Mouse (Mus musculus): ENCODE results near the gene Zfp775. TPM values are rescaled to one million over a fixed set of nuclear protein-coding genes. Genes with fewer than 3 reads are reported as not detected.
A peak's percentile ranks its signal among the peaks of the same experiment; 100 is the strongest.

The Zfp775 gene
- total RNA-seq (2014; rRNA removed), result 8.6 and 9.5 TPM in 2 replicates
- polyA plus RNA-seq (2015; fragmentation: Nextera tagmentation; extraction: Ambion mirVana), result 8.6 and 9.5 TPM in 2 replicates

DNA sequence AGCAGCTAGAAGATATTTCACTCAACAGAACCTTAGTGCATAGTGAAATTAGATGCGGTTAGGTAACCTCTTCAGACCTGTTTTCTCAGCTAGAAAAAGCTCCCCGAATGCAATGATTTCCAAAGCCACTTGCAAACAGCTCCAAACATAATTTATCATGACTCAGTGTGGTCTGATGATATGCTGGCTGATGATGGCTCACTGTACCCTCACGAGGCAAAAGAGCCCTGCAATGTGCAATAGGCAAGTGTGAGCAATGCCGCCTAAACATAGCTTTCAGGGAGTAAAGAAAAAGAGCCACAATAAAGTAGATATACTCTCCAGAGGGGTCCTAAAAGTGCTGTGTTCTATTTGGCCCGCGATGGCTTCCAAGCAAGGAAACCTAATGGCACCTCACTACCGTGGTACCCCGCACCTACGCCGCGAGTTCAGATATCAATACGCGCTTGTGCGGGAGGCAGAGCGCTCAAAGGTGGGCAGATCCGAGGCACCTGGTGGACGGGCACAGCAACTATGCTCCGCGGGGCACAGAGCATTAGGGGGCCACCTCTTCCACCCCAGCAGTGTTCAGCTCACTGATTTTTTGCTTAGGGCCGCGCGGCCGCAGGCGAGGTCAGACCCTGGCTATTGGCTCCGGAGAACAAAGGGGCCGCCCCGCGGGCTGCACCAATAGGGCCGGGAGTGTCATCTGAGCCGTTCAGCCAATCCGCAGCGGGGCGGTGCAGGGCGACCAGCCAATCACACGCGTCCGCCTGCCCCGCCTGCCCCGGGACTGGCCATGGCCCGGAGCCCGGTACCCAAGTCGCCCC lies at the start of gene Zfp775:
TSS of gene Zfp775 (plus strand) at position 793 of the 809 bp plus-strand sequence.
- H3K36me3 ChIP-seq (ENCODE audit: insufficient read depth, low read length), result peaks cover 32% of the 10 kb centered on the region
- H3K4me1 ChIP-seq (ENCODE audit: insufficient read depth, low read length), result 0 out of 2 replicates have a peak, but pooled peaks cover 4% of the 10 kb centered on the region
- peak within 1 kb of the TSS; percentile 77 for H3K9ac ChIP-seq (replicated peaks; ENCODE audit: low read length, poor library complexity, severe bottlenecking)
- H3K9me3 ChIP-seq (ENCODE audit: low read length), result peaks cover 9% of the 10 kb centered on the region; the same call in 1 of the 2 replicates
- peak within 1 kb of the TSS; percentile 60 for H3K4me3 ChIP-seq (ENCODE audit: low read depth, low read length)
- H3K27me3 ChIP-seq (ENCODE audit: insufficient read depth, low read length), result no peaks in the 10 kb centered on the region
- TF ChIP-seq CTCF (IDR thresholded peaks at IDR 0.05), result 0 out of 2 replicates have a peak, but pooled peaks have one; percentile 25
- ATAC-seq (ENCODE audit: low FRiP score) (peak; percentile 99), DNase-seq (ENCODE audit: low spot score) (peak; percentile 97)
- peak within 1 kb of the TSS; percentile 85 for H3K4me2 ChIP-seq (ENCODE audit: low read depth, low read length, poor library complexity, severe bottlenecking)
- WGBS, result 3% methylated on average over 42 of the region's 42 CpGs
- peak within 1 kb of the TSS; percentile 78 for H3K27ac ChIP-seq (ENCODE audit: low read depth, low read length)

DNA sequence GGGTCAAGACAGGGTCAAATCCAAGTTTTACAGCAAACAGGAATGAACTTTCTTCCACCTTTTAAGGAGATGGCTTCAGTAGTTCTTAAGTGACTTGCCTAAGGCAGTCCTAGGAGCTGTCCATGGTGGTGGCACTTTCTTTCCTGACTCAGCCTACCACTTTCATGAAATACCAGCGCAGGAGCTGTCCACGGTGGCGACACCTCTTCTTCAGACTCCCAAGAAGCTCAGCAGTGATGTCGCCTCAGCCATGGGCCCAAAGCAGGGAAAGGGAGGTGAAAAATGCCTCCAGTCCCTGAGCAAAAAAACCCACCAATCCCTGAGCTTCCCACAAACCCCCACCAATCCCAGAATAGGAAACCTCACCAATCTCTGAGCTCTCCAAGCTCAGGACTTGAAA lies 48.9 kb upstream of the Zfp775 start:
- DNase-seq (ENCODE audit: low spot score) (no peak), ATAC-seq (ENCODE audit: low FRiP score) (no peak)
- no peak for TF ChIP-seq CTCF (IDR thresholded peaks at IDR 0.05)
- H3K4me3 ChIP-seq (ENCODE audit: low read depth, low read length), result no peak overlapping the region
- no peak overlapping the region for H3K4me2 ChIP-seq (ENCODE audit: low read depth, low read length, poor library complexity, severe bottlenecking)
- H3K36me3 ChIP-seq (ENCODE audit: insufficient read depth, low read length), result no peaks in the 10 kb centered on the region
- H3K4me1 ChIP-seq (ENCODE audit: insufficient read depth, low read length), result peaks cover 11% of the 10 kb centered on the region; the same call in 1 of the 2 replicates
- no peaks in the 10 kb centered on the region for H3K27me3 ChIP-seq (ENCODE audit: insufficient read depth, low read length)
- WGBS, result 74% methylated on average over 4 of the region's 4 CpGs
- H3K27ac ChIP-seq (ENCODE audit: low read depth, low read length), result no peak overlapping the region
- no peak overlapping the region for H3K9ac ChIP-seq (replicated peaks; ENCODE audit: low read length, poor library complexity, severe bottlenecking)
- no peaks in the 10 kb centered on the region for H3K9me3 ChIP-seq (ENCODE audit: low read length)

DNA sequence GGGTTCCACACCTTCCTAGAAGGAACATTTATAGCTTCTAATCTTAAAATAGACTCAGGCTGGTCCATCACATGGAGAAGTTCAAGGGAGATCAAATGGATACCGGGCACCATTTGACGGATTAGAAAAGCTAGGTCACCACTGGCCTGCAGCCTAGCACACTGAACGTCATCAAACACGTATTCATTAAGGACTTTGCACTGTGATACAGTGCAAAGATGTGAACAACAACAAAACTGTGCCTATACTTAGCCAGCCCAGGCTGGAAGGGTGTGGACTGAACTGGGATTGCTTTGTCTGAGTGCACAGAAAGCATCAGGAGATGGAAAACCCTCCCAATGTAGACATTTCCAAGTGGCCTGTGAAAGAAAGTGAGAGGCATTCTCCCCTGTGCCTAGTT lies 48.0 kb upstream of the Zfp775 start:
- H3K27me3 ChIP-seq (ENCODE audit: insufficient read depth, low read length), result no peaks in the 10 kb centered on the region
- H3K9ac ChIP-seq (replicated peaks; ENCODE audit: low read length, poor library complexity, severe bottlenecking), result peak overlapping the region; percentile 65
- DNase-seq (ENCODE audit: low spot score), result no peak
- peaks cover 11% of the 10 kb centered on the region; the same call in 1 of the 2 replicates for H3K4me1 ChIP-seq (ENCODE audit: insufficient read depth, low read length)
- WGBS, result 69% methylated on average over 4 of the region's 4 CpGs
- peak; percentile 45; the same call in 1 of the 2 replicates for ATAC-seq (ENCODE audit: low FRiP score)
- no peak for TF ChIP-seq CTCF (IDR thresholded peaks at IDR 0.05)
- H3K9me3 ChIP-seq (ENCODE audit: low read length), result no peaks in the 10 kb centered on the region
- H3K4me3 ChIP-seq (ENCODE audit: low read depth, low read length), result peak overlapping the region; percentile 53
- H3K36me3 ChIP-seq (ENCODE audit: insufficient read depth, low read length), result peaks cover 8% of the 10 kb centered on the region; the same call in 1 of the 2 replicates
- peak overlapping the region; percentile 75 for H3K4me2 ChIP-seq (ENCODE audit: low read depth, low read length, poor library complexity, severe bottlenecking)
- peak overlapping the region; percentile 98 for H3K27ac ChIP-seq (ENCODE audit: low read depth, low read length)

DNA sequence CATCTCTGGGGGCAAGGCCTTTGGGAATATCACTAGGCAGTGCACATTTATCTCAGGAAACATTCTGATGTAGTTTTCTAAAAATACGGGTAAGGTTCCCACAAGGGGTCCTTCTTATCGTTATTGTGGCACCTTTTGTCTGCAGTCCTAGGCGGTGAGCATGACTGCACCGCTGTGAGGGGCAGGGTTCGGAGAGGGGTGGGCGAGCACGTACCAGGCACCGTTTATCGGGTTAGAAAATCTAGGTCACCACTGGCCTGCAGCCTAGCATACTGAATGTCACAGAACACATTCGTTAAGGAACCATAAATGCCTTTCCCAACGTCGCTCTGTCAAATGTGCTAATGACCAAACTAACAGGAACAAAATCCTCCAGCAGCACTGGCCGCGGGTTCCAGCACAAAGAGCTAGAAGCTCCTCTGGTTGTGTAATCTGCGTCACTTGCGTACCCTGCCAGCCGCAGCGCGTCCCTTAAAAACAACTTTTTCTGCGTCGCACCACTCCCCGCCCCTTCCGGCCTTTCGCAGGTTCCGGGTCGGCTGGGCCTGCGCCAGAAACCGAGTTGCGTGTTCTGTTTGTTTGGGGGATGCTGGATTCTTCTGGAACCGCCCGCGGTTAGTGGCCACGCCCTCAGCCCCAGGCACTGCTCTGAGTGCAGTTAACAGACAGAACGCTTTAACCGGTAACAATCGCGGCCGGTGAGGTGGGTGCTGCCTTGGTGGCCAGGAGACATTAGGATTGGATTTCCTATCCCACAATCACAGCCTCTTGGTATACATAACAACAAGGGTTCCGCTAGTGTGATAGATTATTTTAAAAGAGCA lies 47.4 kb upstream of the Zfp775 start, which contains the start of gene Lrrc61:
TSS of gene Lrrc61 (plus strand) at position 517 of the 824 bp plus-strand sequence.
- peak within 1 kb of the TSS; percentile 65 for H3K9ac ChIP-seq (replicated peaks; ENCODE audit: low read length, poor library complexity, severe bottlenecking)
- H3K36me3 ChIP-seq (ENCODE audit: insufficient read depth, low read length), result peaks cover 10% of the 10 kb centered on the region; the same call in 1 of the 2 replicates
- no peaks in the 10 kb centered on the region for H3K27me3 ChIP-seq (ENCODE audit: insufficient read depth, low read length)
- peak within 1 kb of the TSS; percentile 53 for H3K4me3 ChIP-seq (ENCODE audit: low read depth, low read length)
- WGBS, result under 1% methylated on average over 39 of the region's 39 CpGs
- DNase-seq (ENCODE audit: low spot score), result peak; percentile 98
- peak within 1 kb of the TSS; percentile 75 for H3K4me2 ChIP-seq (ENCODE audit: low read depth, low read length, poor library complexity, severe bottlenecking)
- peak; percentile 93 for ATAC-seq (ENCODE audit: low FRiP score)
- H3K4me1 ChIP-seq (ENCODE audit: insufficient read depth, low read length), result peaks cover 11% of the 10 kb centered on the region; the same call in 1 of the 2 replicates
- no peaks in the 10 kb centered on the region for H3K9me3 ChIP-seq (ENCODE audit: low read length)
- TF ChIP-seq CTCF (IDR thresholded peaks at IDR 0.05), result no peak; the same call in 1 of the 2 replicates
- peak within 1 kb of the TSS; percentile 98 for H3K27ac ChIP-seq (ENCODE audit: low read depth, low read length)

DNA sequence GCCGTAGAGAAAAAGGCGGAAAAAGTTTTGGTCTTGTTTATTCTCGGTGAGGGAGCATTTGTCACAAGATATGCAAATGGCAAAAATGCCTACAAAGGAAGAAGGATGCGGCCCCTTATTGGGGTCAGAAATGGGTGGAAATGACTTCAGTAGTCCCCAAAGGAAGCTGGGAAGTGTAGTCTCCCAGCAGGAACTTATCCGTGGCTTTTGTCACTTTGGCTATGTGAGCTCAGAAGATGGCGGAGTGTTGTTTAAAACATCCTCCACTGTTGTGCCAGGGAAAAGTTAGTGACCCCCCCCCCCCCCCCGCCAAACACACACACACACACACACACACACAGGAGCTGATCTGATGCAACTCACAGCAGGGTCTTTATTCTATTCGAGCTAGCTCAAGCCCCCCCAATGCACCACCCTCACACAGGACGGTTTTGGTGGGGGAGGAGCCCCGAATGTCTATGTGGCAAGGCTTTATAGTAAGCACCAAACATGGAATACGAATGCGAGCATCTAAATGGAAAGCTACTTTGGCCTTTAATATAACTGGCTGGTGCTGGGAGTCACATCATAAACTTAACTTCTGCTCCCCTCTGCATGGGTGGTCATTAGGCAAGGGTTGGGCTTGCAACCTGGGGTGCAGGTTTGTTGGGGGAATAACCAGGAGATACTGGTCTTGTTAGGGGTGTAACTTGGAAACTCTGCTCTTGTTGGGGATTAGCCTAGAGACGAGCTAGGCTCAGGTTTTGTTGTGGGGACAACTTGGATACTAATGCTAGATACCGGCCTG lies 46.6 kb upstream of the Zfp775 start:
- peak overlapping the region; percentile 53 for H3K4me3 ChIP-seq (ENCODE audit: low read depth, low read length)
- H3K4me1 ChIP-seq (ENCODE audit: insufficient read depth, low read length), result peaks cover 11% of the 10 kb centered on the region; the same call in 1 of the 2 replicates
- DNase-seq (ENCODE audit: low spot score), result peak; percentile 95
- no peak for TF ChIP-seq CTCF (IDR thresholded peaks at IDR 0.05)
- peak overlapping the region; percentile 65 for H3K9ac ChIP-seq (replicated peaks; ENCODE audit: low read length, poor library complexity, severe bottlenecking)
- H3K9me3 ChIP-seq (ENCODE audit: low read length), result no peaks in the 10 kb centered on the region
- H3K36me3 ChIP-seq (ENCODE audit: insufficient read depth, low read length), result peaks cover 11% of the 10 kb centered on the region; the same call in 1 of the 2 replicates
- peak overlapping the region; percentile 98 for H3K27ac ChIP-seq (ENCODE audit: low read depth, low read length)
- no peaks in the 10 kb centered on the region for H3K27me3 ChIP-seq (ENCODE audit: insufficient read depth, low read length)
- WGBS, result 26% methylated on average over 13 of the region's 14 CpGs
- peak; percentile 85 for ATAC-seq (ENCODE audit: low FRiP score)
- peak overlapping the region; percentile 75 for H3K4me2 ChIP-seq (ENCODE audit: low read depth, low read length, poor library complexity, severe bottlenecking)

Data from midbrain, postnatal 0 days (tissue).